Mouse (Mus musculus) lung, adult 10 weeks (tissue): ENCODE results near the gene Zfp865. TPM values are rescaled to one million over a fixed set of nuclear protein-coding genes. Genes with fewer than 3 reads are reported as not detected.

ENCODE experiments used
- polyA plus RNA-seq: library from polyadenylated mRNA; stranded (reverse); fragments of 350-450 nt; fragmentation: Illumina TruSeq; extraction: RNeasy Lipid Tissue Mini Kit (QIAGEN cat#74804); gene quantifications from one replicate; pipeline ENCODE4 v1.2.3, GENCODE M21; 2014; ENCODE audit warnings: low read depth, low replicate concordance; ENCODE audit not compliant: insufficient read depth

Zfp865 gene
- 8.2 TPM for polyA plus RNA-seq

GRCm38 (mm10) chr7:5020000-5020681 is at the start of gene Zfp865, which contains the start of gene Ccdc106:
Zfp865 (plus strand) TSS chr7:5020376.
Ccdc106 (plus strand) TSS chr7:5020553.

GRCm38 (mm10) chr7:4971068-4971467 is 49.1 kb upstream of the Zfp865 start, which contains the start of gene Sbk3:
Sbk3 (minus strand) TSS chr7:4971168.

GRCm38 (mm10) chr7:4996003-4996895 is 23.9 kb upstream of the Zfp865 start, which contains the start of gene Zfp579:
Zfp579 (minus strand) TSS chr7:4996158.

GRCm38 (mm10) chr7:5014251-5015117 is 5.7 kb upstream of the Zfp865 start, which contains the start of the genes Zfp524 and Fiz1:
Zfp524 (plus strand) TSS chr7:5014415.
Fiz1 (minus strand) TSS chr7:5014697.

GRCm38 (mm10) chr7:5015118-5016001 is 4.8 kb upstream of the Zfp865 start, which contains the start of gene Gm44973:
Gm44973 (plus strand) TSS chr7:5015496.

DNA sequence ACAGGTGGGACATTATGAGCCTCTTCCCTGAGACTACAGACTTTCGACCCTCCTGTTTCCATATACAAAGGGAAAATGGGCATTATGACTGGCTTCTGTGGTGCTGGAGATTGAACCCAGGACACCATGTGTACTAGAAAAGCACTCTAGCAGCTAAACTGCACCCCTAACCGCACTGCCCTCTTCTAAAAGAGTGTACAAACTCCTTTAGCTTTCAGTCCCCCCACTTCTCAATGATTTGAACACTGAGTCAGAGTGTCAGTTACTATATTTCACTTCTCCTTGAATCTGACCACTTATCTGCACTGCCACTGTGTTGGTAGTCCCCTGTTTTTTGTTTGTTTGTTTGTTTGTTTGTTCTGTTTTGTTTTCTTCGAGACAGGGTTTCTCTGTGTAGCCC is 13.6 kb downstream of the Zfp865 start, which contains the start of gene 4632433K11Rik:
4632433K11Rik (plus strand) TSS at position 301 of the 400 bp plus-strand sequence.

DNA sequence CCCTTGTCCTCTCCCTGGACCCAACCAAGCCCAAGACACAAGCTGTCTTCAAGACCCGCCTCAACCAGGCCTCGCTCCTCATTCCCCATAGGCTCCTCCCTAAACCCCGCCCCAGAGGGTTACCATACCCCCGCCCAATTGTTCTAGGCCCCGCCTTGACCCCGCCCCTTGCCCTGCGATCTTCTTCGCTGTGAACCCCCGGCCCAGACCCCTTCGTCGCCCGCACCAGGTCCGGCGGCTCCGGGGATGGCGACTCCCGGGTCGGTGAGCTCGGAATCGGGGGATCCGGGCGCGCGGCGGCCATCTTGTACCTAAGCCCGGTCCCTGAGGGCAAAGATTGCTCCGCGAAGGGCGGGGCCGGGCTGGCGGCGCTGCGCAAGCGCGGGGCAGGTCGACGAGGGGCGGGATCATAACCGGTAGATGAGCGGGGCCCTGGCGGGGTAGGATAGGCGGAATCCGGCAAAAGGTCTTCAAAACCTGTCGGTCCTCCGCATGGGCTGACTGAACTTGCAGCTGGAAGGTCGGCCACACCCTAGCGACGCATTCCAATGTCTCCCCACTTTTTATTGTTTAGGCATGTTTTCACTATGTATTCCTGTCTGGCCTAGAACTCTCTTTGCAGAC is 18.0 kb downstream of the Zfp865 start, which contains the start of gene Zfp784:
Zfp784 (minus strand) TSS at position 338 of the 624 bp plus-strand sequence.

DNA sequence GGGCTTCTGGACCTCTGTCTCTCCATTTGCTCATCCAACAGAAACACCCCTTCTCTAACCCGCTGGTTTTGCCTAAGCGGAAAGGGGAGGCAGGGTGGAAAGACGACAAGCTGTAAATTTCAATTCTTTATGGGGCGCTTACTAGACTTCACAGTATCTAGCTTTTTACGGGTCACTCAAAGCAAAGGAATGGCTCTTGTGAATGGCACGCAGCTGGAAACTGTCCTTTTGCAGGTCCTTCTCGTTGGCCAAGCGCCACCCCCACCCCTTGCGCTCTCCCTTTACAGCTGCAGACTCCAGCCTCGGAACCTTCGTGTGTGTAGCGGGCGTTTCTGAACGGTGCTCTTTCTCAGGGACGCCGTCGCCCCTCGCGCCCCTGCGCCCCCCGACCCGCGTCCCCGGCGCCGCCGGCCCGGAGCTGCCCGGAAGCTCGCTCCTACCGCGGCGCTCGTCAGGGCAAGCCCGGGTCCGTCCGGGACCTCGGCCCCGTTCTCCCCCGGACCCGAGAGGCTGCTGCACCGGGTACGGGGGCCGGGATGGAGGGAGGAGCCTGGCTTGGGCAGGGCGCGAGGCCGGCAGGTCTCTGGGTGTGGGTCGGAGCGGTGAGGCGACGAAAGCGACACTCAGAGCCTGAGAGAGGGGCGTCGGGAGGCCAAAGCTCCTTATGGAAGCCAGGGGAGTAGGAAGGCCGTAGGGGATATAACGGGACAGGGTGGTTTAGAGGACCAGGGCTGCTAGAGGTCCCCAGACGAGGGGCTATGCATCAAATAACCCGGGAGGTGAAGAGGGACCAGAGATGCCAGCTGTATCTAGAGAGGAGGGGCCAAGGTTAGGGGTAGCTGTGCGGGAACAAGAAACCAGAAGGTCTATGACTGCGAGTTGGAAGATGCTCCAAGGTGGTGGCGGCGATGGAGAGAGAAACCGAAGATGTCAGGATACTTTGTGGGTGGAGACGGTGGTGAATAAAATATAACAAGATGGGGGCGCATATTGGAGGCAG is 31.3 kb downstream of the Zfp865 start, which contains the start of gene Zfp580:
Zfp580 (plus strand) TSS at position 346 of the 1,000 bp plus-strand sequence.

DNA sequence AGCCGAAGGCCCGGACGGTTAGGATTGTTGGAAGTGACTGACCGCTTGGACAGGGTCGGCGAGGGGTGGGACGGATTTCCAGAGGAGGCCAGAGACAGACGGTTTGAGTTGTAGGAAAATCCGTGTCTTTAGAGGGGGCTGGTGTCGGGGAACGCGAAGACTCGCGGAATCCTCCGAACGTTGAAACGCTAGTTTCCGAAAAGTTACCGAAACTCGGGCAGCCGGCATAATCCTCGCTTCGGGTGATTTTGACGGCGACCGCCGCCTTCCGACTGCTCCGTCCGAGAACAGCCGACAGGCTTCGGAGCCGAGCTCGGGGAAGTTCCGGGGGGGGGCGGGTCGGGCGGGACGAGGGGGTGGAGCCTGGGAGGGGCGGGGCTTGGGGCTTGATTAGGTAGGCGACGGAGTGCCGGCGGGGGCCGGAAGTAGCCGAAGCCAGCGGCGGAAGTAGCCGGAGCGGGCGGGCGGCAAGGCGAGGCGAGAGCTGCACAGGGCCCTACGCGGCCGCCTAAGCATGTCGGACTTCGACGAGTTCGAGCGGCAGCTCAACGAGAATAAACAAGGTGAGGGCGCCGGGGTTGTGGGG is 41.7 kb downstream of the Zfp865 start, which contains the start of gene U2af2:
U2af2 (plus strand) TSS at position 370 of the 586 bp plus-strand sequence.

DNA sequence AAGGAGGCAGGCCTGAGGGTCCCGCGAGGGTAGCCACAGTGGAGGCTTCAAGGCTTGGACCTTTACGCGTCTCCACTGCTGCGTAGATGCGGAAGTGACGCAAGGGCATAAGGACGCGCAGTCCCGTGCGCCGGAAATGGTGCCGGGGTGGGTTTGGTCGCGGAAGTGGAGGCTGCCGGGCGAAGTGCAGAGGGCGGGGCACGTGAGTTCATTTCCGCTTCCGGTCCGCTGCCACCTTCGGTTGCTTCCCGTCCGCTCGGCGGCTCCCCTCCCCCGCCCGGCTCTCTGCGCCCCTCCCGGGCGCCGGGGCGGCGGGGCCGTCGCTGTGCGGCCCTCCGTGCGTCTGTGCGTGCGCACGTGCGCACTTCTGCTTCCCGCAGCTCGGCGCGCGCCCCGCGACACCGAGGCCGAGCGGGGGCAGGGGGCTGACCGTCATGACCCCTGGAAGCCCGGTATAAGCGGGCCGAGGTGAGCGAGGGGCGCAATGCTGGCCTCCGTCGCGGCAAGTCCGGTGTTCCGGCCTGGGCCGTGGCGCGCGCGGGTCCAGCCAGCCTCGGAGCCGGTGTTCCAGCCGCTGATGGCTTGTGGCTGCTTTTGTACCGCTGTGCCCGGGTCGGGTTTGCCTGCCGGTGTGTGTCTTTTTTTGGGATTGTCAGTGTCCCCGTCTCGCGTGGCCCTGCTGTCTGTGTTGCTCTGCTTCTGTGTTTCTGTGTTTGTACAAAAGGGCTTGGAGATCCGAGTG is 60.0 kb downstream of the Zfp865 start, which contains the start of gene Epn1:
Epn1 (plus strand) TSS at position 226 of the 742 bp plus-strand sequence.

Other genes with a start within 250 kb of the Zfp865 start
- not detected for gene Fam71e2, start 249.1 kb upstream of the Zfp865 start, polyA plus RNA-seq
- 0.53 TPM for gene Il11, start 237.5 kb upstream of the Zfp865 start, polyA plus RNA-seq
- gene Tmem190, start 237.4 kb upstream of the Zfp865 start, polyA plus RNA-seq, result not detected
- gene Tmem238, start 230.7 kb upstream of the Zfp865 start, polyA plus RNA-seq, result 8.3 TPM
- 809 TPM for gene Rpl28, start 227.5 kb upstream of the Zfp865 start, polyA plus RNA-seq
- gene Ube2s, start 207.8 kb upstream of the Zfp865 start, polyA plus RNA-seq, result 128 TPM
- 0.48 TPM for gene Shisa7, start 175.7 kb upstream of the Zfp865 start, polyA plus RNA-seq
- gene Isoc2b, start 150.1 kb upstream of the Zfp865 start, polyA plus RNA-seq, result 15.3 TPM
- 15.4 TPM for gene Isoc2a, start 143.2 kb upstream of the Zfp865 start, polyA plus RNA-seq
- gene Gm36210, start 113.9 kb upstream of the Zfp865 start, polyA plus RNA-seq, result not detected
- 3.6 TPM for gene Zfp628, start 105.2 kb upstream of the Zfp865 start, polyA plus RNA-seq
- 6.2 TPM for gene Nat14, start 98.3 kb upstream of the Zfp865 start, polyA plus RNA-seq
- gene Ssc5d, start 94.6 kb upstream of the Zfp865 start, polyA plus RNA-seq, result 1.6 TPM
- gene Sbk2, start 56.0 kb upstream of the Zfp865 start, polyA plus RNA-seq, result 3.0 TPM
- gene Sbk3, start 49.2 kb upstream of the Zfp865 start, polyA plus RNA-seq, result 4.7 TPM
- 23.2 TPM for gene Zfp579, start 24.2 kb upstream of the Zfp865 start, polyA plus RNA-seq
- 22.7 TPM for gene Zfp524, start 6.0 kb upstream of the Zfp865 start, polyA plus RNA-seq
- gene Fiz1, start 5.7 kb upstream of the Zfp865 start, polyA plus RNA-seq, result 14.4 TPM
- gene Gm44973, start 4.9 kb upstream of the Zfp865 start, polyA plus RNA-seq, result not detected
- not detected for gene Ccdc106, start 177 bp downstream of the Zfp865 start, polyA plus RNA-seq
- gene 4632433K11Rik, start 13.7 kb downstream of the Zfp865 start, polyA plus RNA-seq, result not detected
- gene Zfp784, start 18.1 kb downstream of the Zfp865 start, polyA plus RNA-seq, result 2.8 TPM
- 7.2 TPM for gene Zfp580, start 31.2 kb downstream of the Zfp865 start, polyA plus RNA-seq
- gene U2af2, start 41.8 kb downstream of the Zfp865 start, polyA plus RNA-seq, result 96.1 TPM
- gene Epn1, start 59.9 kb downstream of the Zfp865 start, polyA plus RNA-seq, result 61.0 TPM
- gene Rfpl4, start 96.6 kb downstream of the Zfp865 start, polyA plus RNA-seq, result not detected
- gene Rasl2-9, start 105.6 kb downstream of the Zfp865 start, polyA plus RNA-seq, result 0.49 TPM
- not detected for gene Vmn1r55, start 129.3 kb downstream of the Zfp865 start, polyA plus RNA-seq
- gene Vmn1r56, start 176.4 kb downstream of the Zfp865 start, polyA plus RNA-seq, result not detected
- not detected for gene Vmn1r57, start 198.1 kb downstream of the Zfp865 start, polyA plus RNA-seq